Mouse (Mus musculus) urinary bladder, postnatal 36 days (tissue): ENCODE results near the gene Olfr887.

Experiments used
- DNase-seq, 2 experiments: peaks; one replicate each; pipeline ENCODE4 v3.0.0; 2022; ENCODE audit warnings: low spot score in 2 of 2, mixed read lengths in 1 of 2

Olfr887 gene

DNA sequence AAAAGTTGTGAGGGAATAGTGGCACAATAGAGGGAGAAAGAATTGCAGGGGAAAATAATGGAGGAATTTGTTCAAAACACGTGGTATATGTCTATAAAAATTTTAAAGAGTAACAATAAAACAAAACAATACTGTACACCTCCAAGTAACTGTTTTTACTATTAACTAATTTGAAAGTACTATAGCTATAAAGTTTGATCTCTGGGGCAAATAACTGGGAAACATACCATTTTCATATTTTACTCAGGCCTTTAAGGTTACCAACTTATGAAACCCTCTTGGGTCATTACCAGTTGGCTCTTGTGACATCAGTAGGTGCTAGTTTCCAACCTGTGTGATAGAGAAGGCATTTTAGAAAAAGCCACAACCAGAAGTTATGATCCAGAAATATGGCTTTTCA, at the start of gene Olfr887:
Olfr887 (plus strand) TSS at position 301 of the 400 bp plus-strand sequence.
- no peak for DNase-seq

DNA sequence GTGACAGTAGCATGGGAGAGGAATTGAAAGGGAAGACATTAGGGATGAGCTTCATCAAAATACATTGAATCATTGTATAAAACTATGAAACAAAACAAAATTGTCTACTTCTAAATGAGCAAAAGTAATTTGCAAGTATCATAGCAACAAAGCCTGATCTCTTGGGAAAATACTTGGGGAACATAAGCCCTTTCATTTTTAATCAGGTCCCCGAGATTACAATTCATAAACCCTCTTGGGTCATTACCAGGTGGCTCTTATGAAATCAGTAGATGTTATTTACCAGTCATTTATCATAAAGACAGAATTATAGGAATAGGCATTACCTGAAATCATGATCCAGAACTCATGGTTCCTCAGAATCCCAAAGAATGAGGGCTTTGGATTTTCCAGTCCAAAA, 37.6 kb upstream of the Olfr887 start, which contains the start of gene Olfr884:
Olfr884 (plus strand) TSS at position 301 of the 400 bp plus-strand sequence.
- no peak for DNase-seq

DNA sequence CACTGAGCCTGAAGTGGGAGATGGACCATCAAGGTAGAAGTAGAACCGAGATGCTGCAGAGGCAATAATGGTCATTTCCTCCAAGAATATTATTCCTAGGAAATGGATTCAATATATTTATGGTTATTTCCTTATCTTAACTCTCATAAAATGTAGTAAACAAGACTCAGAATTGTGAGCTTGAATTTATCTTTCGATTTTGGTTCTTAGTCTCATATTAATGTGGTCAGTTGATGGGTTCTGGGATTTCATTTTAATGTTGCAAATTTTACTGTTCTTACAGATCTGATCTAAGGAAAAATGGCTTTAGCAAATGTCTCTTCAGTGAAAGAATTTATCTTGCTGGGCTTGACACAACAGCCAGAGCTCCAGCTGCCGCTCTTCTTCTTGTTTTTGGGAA, 22.9 kb upstream of the Olfr887 start, which contains the start of gene Olfr885:
Olfr885 (plus strand) TSS at position 301 of the 400 bp plus-strand sequence.
- no peak for DNase-seq

- DNase-seq = no peak
Measured at GRCm38 (mm10) chr9:38107828-38108227, 24.0 kb downstream of the Olfr887 start, which contains the start of gene Olfr888. Gene Olfr888, plus strand, starts transcription at chr9:38108128.

- no peak for DNase-seq
Measured at GRCm38 (mm10) chr9:38114898-38115297, 31.0 kb downstream of the Olfr887 start, which contains the start of gene Olfr889. Gene Olfr889, plus strand, starts transcription at chr9:38115198.
